Mouse (Mus musculus): Measurements from ENCODE around the gene Ctdsp1.

- TF ChIP-seq POLR2A (IDR thresholded peaks at IDR 0.05; ENCODE audit: low read depth, low read length) (no peak), CTCF (IDR thresholded peaks at IDR 0.05; ENCODE audit: extremely low read depth, insufficient read depth, insufficient read length, insufficient replicate concordance) (no peak)
Observed at GRCm38 (mm10) chr1:74359952-74360517, 31.3 kb upstream of the Ctdsp1 start.

Measured in spleen, adult 2 months (tissue).